Mouse (Mus musculus) neural tube, embryonic 11.5 days (tissue): ENCODE data around the gene Rcn3. TPM values are rescaled to one million over a fixed set of nuclear protein-coding genes. Genes with fewer than 3 reads are reported as not detected.
A peak's percentile ranks its signal among the peaks of the same experiment; 100 is the strongest.

Experiments used
- ATAC-seq: fragments of 200-750 bp; cut with Nextera tagmentation; 2 replicates; pipeline ENCODE4 v1.8.0; 2017; ENCODE audit warnings: moderate number of reproducible peaks, mild to moderate bottlenecking, moderate TSS enrichment, moderate library complexity; ENCODE audit not compliant: insufficient read depth, low FRiP score, low TSS enrichment
- DNase-seq: peaks from one replicate; pipeline ENCODE4 v3.0.0-alpha.2; 2015; ENCODE audit warnings: low spot score
- H3K27ac ChIP-seq: fragments of 300-500 bp; sonication (generic); 2 replicates; pipeline ENCODE4 v1.5.1; 2014; ENCODE audit warnings: low read depth, mild to moderate bottlenecking, low read length
- H3K27me3 ChIP-seq: fragments of 300-500 bp; sonication (generic); 2 replicates; pipeline ENCODE4 v1.6.1; 2014; ENCODE audit warnings: mild to moderate bottlenecking, low read length, mixed read lengths; ENCODE audit not compliant: control insufficient read depth, insufficient read depth
- H3K36me3 ChIP-seq: fragments of 300-500 bp; sonication (generic); 2 replicates; pipeline ENCODE4 v1.6.1; 2014; ENCODE audit warnings: mild to moderate bottlenecking, low read length, moderate library complexity, mixed read lengths; ENCODE audit not compliant: control insufficient read depth, insufficient read depth
- H3K4me1 ChIP-seq: fragments of 300-500 bp; sonication (generic); 2 replicates; pipeline ENCODE4 v1.6.1; 2014; ENCODE audit warnings: low read length, mixed read lengths; ENCODE audit not compliant: control insufficient read depth, insufficient read depth
- H3K4me2 ChIP-seq: fragments of 300-500 bp; sonication (generic); 2 replicates; pipeline ENCODE4 v1.6.1; 2014; ENCODE audit warnings: low read depth, mild to moderate bottlenecking, moderate library complexity
- H3K4me3 ChIP-seq: fragments of 300-500 bp; sonication (generic); 2 replicates; pipeline ENCODE4 v1.5.1; 2014; ENCODE audit warnings: low read depth, low read length
- H3K9ac ChIP-seq: fragments of 300-500 bp; sonication (generic); 2 replicates; pipeline ENCODE4 v1.6.1; 2014; ENCODE audit warnings: mild to moderate bottlenecking, low read length
- H3K9me3 ChIP-seq: fragments of 300-500 bp; sonication (generic); 2 replicates; pipeline ENCODE4 v1.6.1; 2016; ENCODE audit warnings: low read length; ENCODE audit not compliant: control insufficient read depth
- WGBS: fragments of 180-500 bp; shearing (Covaris S2); extraction: QIAGEN DNeasy Blood & Tissue Kit; methylation state at CpG from one replicate; pipeline ENCODE4 v1.1.7; 2014; 5-methylcytosine and 5-hydroxymethylcytosine counted together
- polyA plus RNA-seq: library from polyadenylated mRNA; unstranded; fragments of >200 nt; fragmentation: Nextera tagmentation; extraction: Ambion mirVana; gene quantifications from 2 replicates; pipeline ENCODE4 v1.2.1, GENCODE M21; 2014

Rcn3 gene
- polyA plus RNA-seq, 1 experiment from 2014 or later: 142 TPM

DNA sequence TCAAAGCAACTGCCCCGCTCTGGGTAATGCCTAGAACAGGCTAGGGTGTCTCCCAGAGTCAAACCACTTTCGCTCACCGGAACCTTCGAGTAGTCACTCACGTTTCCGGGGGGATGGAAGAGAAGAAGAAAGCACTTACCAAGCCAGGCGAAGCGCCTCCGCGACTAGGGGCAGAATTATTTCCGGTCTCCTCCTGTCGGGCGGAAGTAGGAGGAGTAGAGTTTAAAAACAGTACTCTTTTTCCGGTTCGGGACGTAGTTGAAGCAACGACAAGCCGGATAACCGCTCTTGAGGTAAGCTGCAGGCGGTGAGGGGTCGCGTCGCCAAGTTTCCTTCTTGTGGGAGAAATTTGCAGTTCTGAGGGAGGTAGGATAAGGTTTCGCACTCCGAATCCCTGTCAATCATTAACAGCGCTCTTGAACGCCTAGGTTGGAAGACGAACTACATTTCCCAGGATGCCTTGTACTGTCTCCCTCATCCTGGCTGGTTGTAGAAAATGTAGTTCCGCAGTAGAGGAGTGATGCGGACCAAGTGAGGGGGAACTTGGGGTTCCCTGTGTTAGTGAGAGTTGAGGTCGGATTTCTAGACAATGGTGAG is 29.7 kb downstream of the Rcn3 start, which contains the start of the genes Nosip and Prrg2:
Gene Nosip (plus strand): TSS at position 191 of the 597 bp plus-strand sequence.
Gene Prrg2 (minus strand): TSS at position 439 of the 597 bp plus-strand sequence.
- Histone ChIP-seq H3K27ac (peak within 1 kb of the TSS; percentile 67; the same call in 1 of the 2 replicates), H3K4me1 (peaks cover 13% of the 10 kb centered on the region; the same call in 1 of the 2 replicates), H3K9ac (peak within 1 kb of the TSS; percentile 68), H3K9me3 (no peaks in the 10 kb centered on the region), H3K4me2 (peak within 1 kb of the TSS; percentile 52), H3K27me3 (no peaks in the 10 kb centered on the region), H3K36me3 (no peaks in the 10 kb centered on the region), H3K4me3 (peak within 1 kb of the TSS; percentile 64)
- DNase-seq (peak; percentile 96), ATAC-seq (peak; percentile 87)
- whole genome bisulfite sequencing: under 1% methylated on average over 31 of the region's 31 CpGs

DNA sequence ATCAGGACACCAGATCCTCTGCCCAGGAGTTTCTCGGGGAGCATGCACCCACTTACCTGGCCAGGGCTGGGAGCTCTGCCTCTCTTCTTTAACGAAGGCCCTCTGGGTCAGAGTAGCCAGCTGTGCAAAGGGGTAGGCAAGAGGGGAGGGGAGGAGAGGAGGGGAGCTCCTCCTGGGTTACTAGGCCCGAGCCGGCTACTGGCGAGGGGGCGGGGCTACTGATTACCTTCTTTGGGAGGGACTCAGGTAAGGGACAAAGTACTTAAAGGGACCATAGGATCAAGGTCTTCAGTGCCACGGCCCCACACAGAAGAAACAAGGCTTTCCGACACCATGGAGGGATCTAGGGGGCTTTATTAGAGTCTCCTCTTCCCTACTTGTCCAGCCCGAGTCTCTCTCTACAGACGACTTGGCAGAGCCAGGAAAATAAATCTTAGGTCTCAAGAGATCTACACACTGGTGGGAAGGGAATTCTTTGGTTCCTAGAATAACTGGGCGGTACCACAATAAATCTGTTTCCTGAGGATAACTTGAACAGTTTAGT is 30.4 kb downstream of the Rcn3 start:
- Histone ChIP-seq H3K9ac (peak overlapping the region; percentile 68; the same call in 1 of the 2 replicates), H3K4me2 (peak overlapping the region; percentile 52), H3K27me3 (no peaks in the 10 kb centered on the region), H3K4me1 (peaks cover 13% of the 10 kb centered on the region; the same call in 1 of the 2 replicates), H3K36me3 (no peaks in the 10 kb centered on the region), H3K9me3 (no peaks in the 10 kb centered on the region), H3K4me3 (peak overlapping the region; percentile 64), H3K27ac (no peak overlapping the region)
- WGBS: 17% methylated on average over 11 of the region's 11 CpGs
- ATAC-seq (no peak), DNase-seq (no peak)

DNA sequence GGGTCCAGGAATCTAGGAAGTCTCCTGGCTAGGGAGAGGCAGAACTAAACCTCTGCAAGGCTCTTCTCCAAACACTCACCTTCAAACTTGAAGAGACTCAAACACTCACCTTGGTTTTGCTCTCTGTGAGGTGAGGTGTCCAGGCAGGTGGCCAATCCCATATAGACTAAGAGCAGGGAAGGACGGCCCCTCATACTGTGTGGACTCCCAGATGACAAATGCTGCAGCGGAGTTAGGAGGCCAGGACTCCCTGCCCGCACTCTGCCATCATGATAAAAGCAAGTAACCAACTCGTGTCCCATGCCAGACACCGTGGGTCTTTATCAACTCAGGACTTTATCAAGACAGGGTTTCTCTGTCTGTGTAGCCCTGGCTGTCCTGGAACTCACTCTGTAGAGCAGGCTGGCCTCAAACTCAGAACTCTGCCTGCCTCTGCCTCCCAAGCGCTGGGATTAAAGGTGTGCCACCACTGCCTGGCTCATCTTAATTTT is 31.3 kb downstream of the Rcn3 start:
- Histone ChIP-seq H3K4me2 (no peak overlapping the region), H3K9me3 (no peaks in the 10 kb centered on the region), H3K36me3 (no peaks in the 10 kb centered on the region), H3K27me3 (no peaks in the 10 kb centered on the region), H3K9ac (no peak overlapping the region), H3K4me1 (peaks cover 13% of the 10 kb centered on the region; the same call in 1 of the 2 replicates), H3K27ac (no peak overlapping the region), H3K4me3 (no peak overlapping the region)
- 84% methylated on average over 6 of the region's 6 CpGs for WGBS
- DNase-seq (no peak), ATAC-seq (no peak)

DNA sequence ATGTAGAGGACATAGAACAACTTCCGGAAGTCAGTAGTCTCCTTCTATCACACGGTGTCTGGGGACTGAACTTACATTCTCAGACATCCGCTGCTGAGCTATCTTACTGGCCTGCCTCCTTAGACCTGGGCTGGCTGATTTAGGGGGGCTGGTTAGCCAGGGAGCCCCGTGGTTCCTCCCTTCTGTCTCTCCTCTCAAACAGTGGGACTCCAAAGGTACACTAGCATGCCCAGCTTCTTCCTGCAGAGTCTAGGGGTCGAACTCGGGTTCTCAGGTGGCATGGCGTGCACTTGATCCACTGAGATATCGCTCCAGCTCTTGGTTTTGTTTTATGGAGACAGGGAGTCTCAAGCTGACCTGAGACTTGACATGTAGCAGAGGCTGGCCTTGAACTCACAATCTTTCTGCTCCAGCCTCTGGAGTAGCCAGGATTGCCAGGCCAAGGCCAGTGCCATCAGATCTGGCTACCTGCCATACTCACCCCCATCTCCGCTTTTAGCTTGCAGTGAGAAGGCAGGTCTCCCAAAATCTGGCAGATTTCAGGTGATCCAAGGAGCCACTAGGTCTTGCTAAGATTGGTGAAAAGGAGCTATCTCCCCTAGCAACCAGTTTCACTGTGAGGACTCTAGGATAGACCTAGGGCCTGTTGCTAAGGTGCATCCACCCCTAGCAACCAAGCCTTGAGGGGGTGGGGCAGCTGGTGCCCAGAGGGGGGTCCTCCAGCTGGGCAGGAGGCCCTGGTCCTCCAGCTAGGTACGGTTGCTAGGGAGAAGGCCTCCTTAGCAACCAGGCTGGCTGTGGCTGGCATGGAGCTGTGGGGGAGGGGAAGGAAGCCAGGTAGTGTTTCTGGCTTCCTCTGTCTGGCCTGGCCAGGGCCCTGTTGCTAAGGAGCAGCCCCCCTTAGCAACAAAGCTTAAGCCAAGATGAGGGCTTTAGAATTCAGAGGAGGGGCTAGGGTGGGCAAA is 33.1 kb downstream of the Rcn3 start:
- no peak overlapping the region for H3K4me2 ChIP-seq
- no peak overlapping the region for H3K9ac ChIP-seq
- no peak for DNase-seq
- WGBS: 79% methylated on average over 10 of the region's 10 CpGs
- H3K27ac ChIP-seq: no peak overlapping the region
- peaks cover 13% of the 10 kb centered on the region; the same call in 1 of the 2 replicates for H3K4me1 ChIP-seq
- no peaks in the 10 kb centered on the region for H3K9me3 ChIP-seq
- H3K36me3 ChIP-seq: no peaks in the 10 kb centered on the region
- ATAC-seq: no peak
- no peaks in the 10 kb centered on the region for H3K27me3 ChIP-seq
- H3K4me3 ChIP-seq: no peak overlapping the region

DNA sequence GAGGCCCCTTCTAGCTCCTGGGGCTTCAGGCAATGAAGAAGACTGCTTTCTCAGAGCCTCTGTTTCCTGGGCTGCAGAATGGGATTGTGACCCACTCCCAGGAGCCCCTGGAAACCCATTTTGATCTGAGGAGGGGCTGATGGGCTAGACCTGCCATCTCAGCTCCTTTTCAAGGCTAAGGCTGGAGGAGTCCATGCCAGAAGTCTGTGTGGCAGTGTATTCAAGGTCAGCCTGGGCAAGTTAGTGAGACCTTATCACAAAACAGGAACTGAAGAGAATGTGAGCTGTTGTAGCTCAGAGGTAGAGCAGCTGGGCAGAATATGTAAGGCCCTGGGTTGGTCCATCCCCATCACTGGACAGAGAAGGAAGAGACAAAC is 35.1 kb downstream of the Rcn3 start:
- no peak for DNase-seq
- Histone ChIP-seq H3K9ac (no peak overlapping the region), H3K4me2 (no peak overlapping the region), H3K36me3 (no peaks in the 10 kb centered on the region), H3K27me3 (no peaks in the 10 kb centered on the region), H3K9me3 (no peaks in the 10 kb centered on the region), H3K4me3 (no peak overlapping the region), H3K27ac (no peak overlapping the region), H3K4me1 (peaks cover 12% of the 10 kb centered on the region; the same call in 1 of the 2 replicates)
- ATAC-seq: no peak

DNA sequence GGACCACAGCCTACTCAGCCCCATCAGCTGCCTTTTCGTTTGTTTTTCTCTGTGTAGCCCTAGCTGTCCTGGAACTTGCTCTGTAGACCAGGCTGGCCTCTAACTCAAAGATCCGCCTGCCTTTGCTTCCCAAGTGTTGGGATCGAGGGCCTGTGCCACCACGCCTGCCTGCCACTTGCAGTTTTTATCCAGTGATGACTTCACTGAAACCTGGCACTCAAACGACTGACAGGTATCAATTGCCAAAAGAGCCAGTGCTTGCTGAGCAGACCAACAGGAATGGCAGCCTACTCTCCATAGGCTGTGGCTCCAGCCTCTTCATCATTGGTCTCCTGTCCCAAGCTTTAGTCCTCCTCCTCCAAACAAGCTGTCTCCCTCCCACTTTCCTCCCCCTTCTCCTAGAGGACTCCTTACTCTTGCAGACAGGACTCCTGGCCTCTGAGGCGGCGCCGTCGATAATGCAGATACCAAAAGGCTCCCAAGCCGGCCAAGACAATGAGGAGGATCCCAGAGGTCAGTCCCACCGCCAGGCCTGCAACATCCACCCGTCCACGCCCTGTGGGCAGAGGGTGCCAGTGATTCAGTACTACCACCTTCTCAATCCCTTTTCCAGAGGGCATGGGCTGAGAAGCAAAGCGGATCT is 35.6 kb downstream of the Rcn3 start:
- no peak for ATAC-seq
- Histone ChIP-seq H3K27ac (no peak overlapping the region), H3K27me3 (no peaks in the 10 kb centered on the region), H3K9ac (no peak overlapping the region), H3K4me3 (no peak overlapping the region), H3K4me1 (peaks cover 9% of the 10 kb centered on the region), H3K4me2 (no peak overlapping the region), H3K36me3 (no peaks in the 10 kb centered on the region), H3K9me3 (no peaks in the 10 kb centered on the region)
- no peak for DNase-seq
- 74% methylated on average over 14 of the region's 14 CpGs for WGBS

DNA sequence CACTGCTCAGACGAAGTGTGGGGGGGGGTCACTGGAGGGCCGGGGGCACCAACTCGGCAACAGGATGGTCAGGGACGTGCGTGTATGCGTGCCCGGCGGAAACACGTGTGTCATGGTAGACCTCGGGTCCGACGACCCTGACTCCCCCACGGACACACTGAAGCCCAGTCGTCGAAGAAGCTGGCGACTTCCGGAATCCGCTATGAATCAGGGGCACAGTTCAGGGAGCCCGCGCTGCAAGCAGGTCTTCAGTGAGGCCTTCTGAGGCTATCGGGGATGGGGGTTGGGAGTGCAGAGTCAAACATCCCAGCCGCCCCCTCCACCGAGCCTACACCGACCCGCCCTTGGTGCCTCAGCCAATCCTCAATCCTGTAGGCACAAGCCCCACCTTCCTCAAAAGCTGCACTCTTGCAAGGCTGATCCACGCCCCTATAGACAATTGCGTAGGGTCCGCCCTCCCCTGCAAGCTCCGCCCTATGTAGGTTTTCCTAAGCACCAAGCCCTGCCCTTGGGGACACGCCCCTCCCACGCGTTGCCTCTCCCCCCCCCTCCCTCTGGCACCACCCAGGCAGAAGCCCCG is 38.0 kb downstream of the Rcn3 start:
- DNase-seq (peak; percentile 92), ATAC-seq (peak; percentile 90)
- Histone ChIP-seq H3K4me3 (peak overlapping the region; percentile 95), H3K27me3 (no peaks in the 10 kb centered on the region), H3K36me3 (peaks cover 11% of the 10 kb centered on the region), H3K9me3 (no peaks in the 10 kb centered on the region), H3K9ac (peak overlapping the region; percentile 90), H3K4me1 (peaks cover 13% of the 10 kb centered on the region), H3K27ac (peak overlapping the region; percentile 98), H3K4me2 (peak overlapping the region; percentile 98)
- WGBS: 0% methylated on average over 33 of the region's 33 CpGs
